In the genomic region with DNA sequence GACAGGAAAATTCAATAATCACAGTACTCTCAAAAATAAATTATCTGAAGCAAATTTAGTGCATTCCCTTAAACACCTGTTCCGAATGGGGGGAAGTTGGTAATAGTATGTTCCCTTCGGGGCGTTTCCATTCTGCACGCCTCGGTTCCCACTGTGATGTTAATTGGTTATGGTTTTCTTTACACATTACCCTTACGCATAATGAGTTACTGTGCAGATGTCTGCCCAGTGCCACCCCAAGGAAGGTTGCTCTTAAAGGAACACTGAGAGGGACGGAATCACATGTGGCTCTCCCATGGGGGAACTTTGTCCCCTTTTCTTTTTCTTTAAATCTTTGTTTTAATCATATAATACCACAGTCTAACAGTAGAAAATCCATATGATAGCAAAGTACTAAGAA, we compare ENCODE assay signal across 9 mouse cellular contexts.
DNase-seq lines count a peak whose midpoint lies in the region; ATAC-seq and TF ChIP-seq lines count a peak whose summit lies in the region.
"Had no signal": no experiment of that assay in that cellular context is flagged by ENCODE, and none has a peak within 500 bp of the region (broad histone marks: within the 10 kb centered on the region; RNA-seq: fewer than 3 reads in every experiment).

No protein-coding gene starts in this region.

- no peaks in the 10 kb centered on the region for H3K27me3 ChIP-seq in heart, embryonic 13.5 days (replicated peaks)
- H3K27me3 ChIP-seq in lung, embryonic 15.5 days = no peaks in the 10 kb centered on the region
- H3K27me3 ChIP-seq in lung, postnatal 0 days (replicated peaks; ENCODE audit: insufficient read depth, low read length) = no peaks in the 10 kb centered on the region
- H3K27me3 ChIP-seq in forebrain, embryonic 14.5 days (replicated peaks; ENCODE audit: control insufficient read depth, insufficient read depth, low read length) = no peaks in the 10 kb centered on the region
- no peaks in the 10 kb centered on the region for H3K27me3 ChIP-seq in neural tube, embryonic 13.5 days
- H3K27me3 ChIP-seq: liver, embryonic 15.5 days had no signal

- no peak for DNase-seq in heart, postnatal 10 days
- no peak for DNase-seq in lung, postnatal 0 days (ENCODE audit: low spot score)
- DNase-seq in forebrain, embryonic 14.5 days (ENCODE audit: low spot score) = peak; percentile 54
- no peak for DNase-seq in ovary, adult 18-20 months (ENCODE audit: low spot score)
- DNase-seq: thymus, adult 2 months had no signal

- WGBS in heart, embryonic 13.5 days = 87% methylated on average over 7 of the region's 7 CpGs
- WGBS in lung, embryonic 15.5 days = 66% methylated on average over 7 of the region's 7 CpGs
- 68% methylated on average over 7 of the region's 7 CpGs for WGBS in lung, postnatal 0 days
- 4% methylated on average over 7 of the region's 7 CpGs for WGBS in forebrain, embryonic 14.5 days
- 16% methylated on average over 7 of the region's 7 CpGs for WGBS in neural tube, embryonic 13.5 days

- no peak for TF ChIP-seq CTCF in lung, postnatal 0 days (IDR thresholded peaks at IDR 0.05)

- TF ChIP-seq EP300 in lung, postnatal 0 days (IDR thresholded peaks at IDR 0.05) = no peak

- no peak for ATAC-seq in heart, embryonic 13.5 days (ENCODE audit: extremely low read depth, insufficient number of reproducible peaks, low FRiP score, low TSS enrichment)
- no peak for ATAC-seq in lung, embryonic 15.5 days (ENCODE audit: borderline replicate concordance, extremely low read depth, low FRiP score, low TSS enrichment)
- no peak for ATAC-seq in lung, postnatal 0 days
- peak; percentile 66; the same call in 1 of the 2 replicates for ATAC-seq in forebrain, embryonic 14.5 days
- peak; percentile 70; the same call in 1 of the 2 replicates for ATAC-seq in neural tube, embryonic 13.5 days (ENCODE audit: low read depth)

- peak overlapping the region; percentile 82 for H3K27ac ChIP-seq in heart, embryonic 13.5 days (replicated peaks)
- H3K27ac ChIP-seq in lung, embryonic 15.5 days = peak overlapping the region; percentile 86
- no peak overlapping the region for H3K27ac ChIP-seq in lung, postnatal 0 days (ENCODE audit: low read length)
- H3K27ac ChIP-seq in forebrain, embryonic 14.5 days (ENCODE audit: low read depth, low read length) = no peak overlapping the region
- peak overlapping the region; percentile 56; the same call in 1 of the 2 replicates for H3K27ac ChIP-seq in neural tube, embryonic 13.5 days (replicated peaks)
- H3K27ac ChIP-seq: liver, embryonic 15.5 days had no signal

- H3K9me3 ChIP-seq in heart, embryonic 13.5 days = 0 out of 2 replicates have a peak, but pooled peaks cover 3% of the 10 kb centered on the region
- H3K9me3 ChIP-seq in lung, embryonic 15.5 days = no peaks in the 10 kb centered on the region
- no peaks in the 10 kb centered on the region for H3K9me3 ChIP-seq in lung, postnatal 0 days (ENCODE audit: low read length)
- H3K9me3 ChIP-seq in forebrain, embryonic 14.5 days (replicated peaks; ENCODE audit: control insufficient read depth, low read length) = peaks cover 3% of the 10 kb centered on the region; the same call in 1 of the 2 replicates
- 0 out of 2 replicates have a peak, but pooled peaks cover 4% of the 10 kb centered on the region for H3K9me3 ChIP-seq in neural tube, embryonic 13.5 days
- H3K9me3 ChIP-seq: liver, embryonic 15.5 days had no signal

- intact Hi-C loops in heart, postnatal 10 days (cut with DNase I) = no loop called here

- no peak overlapping the region for H3K9ac ChIP-seq in heart, embryonic 13.5 days
- H3K9ac ChIP-seq in lung, embryonic 15.5 days = no peak overlapping the region
- H3K9ac ChIP-seq in lung, postnatal 0 days (replicated peaks; ENCODE audit: low read depth) = no peak overlapping the region
- H3K9ac ChIP-seq in forebrain, embryonic 14.5 days (ENCODE audit: low read length) = no peak overlapping the region
- H3K9ac ChIP-seq in neural tube, embryonic 13.5 days = no peak overlapping the region
- H3K9ac ChIP-seq: liver, embryonic 15.5 days had no signal

- H3K4me2 ChIP-seq in heart, embryonic 13.5 days = no peak overlapping the region
- H3K4me2 ChIP-seq in lung, embryonic 15.5 days = no peak overlapping the region
- H3K4me2 ChIP-seq in lung, postnatal 0 days (replicated peaks; ENCODE audit: low read depth, low read length) = no peak overlapping the region
- no peak overlapping the region for H3K4me2 ChIP-seq in forebrain, embryonic 14.5 days (ENCODE audit: low read length)
- H3K4me2 ChIP-seq in neural tube, embryonic 13.5 days = 0 out of 2 replicates have a peak overlapping the region, but pooled peaks have one; percentile 1
- H3K4me2 ChIP-seq: liver, embryonic 15.5 days had no signal

- no peaks in the 10 kb centered on the region for H3K36me3 ChIP-seq in heart, embryonic 13.5 days
- no peaks in the 10 kb centered on the region for H3K36me3 ChIP-seq in lung, embryonic 15.5 days
- no peaks in the 10 kb centered on the region for H3K36me3 ChIP-seq in lung, postnatal 0 days (ENCODE audit: insufficient read depth, low read length)
- H3K36me3 ChIP-seq in forebrain, embryonic 14.5 days (ENCODE audit: control insufficient read depth, insufficient read depth, low read length) = no peaks in the 10 kb centered on the region
- no peaks in the 10 kb centered on the region for H3K36me3 ChIP-seq in neural tube, embryonic 13.5 days
- H3K36me3 ChIP-seq: liver, embryonic 15.5 days had no signal

- H3K4me3 ChIP-seq in heart, embryonic 13.5 days = no peak overlapping the region
- H3K4me3 ChIP-seq in lung, embryonic 15.5 days = no peak overlapping the region
- no peak overlapping the region for H3K4me3 ChIP-seq in lung, postnatal 0 days (ENCODE audit: low read depth, low read length)
- no peak overlapping the region for H3K4me3 ChIP-seq in forebrain, embryonic 14.5 days (ENCODE audit: low read depth, low read length)
- H3K4me3 ChIP-seq in neural tube, embryonic 13.5 days = no peak overlapping the region
- H3K4me3 ChIP-seq: liver, embryonic 15.5 days had no signal

- H3K4me1 ChIP-seq in heart, embryonic 13.5 days = peaks cover 48% of the 10 kb centered on the region
- peaks cover 52% of the 10 kb centered on the region for H3K4me1 ChIP-seq in lung, embryonic 15.5 days
- peaks cover 20% of the 10 kb centered on the region; the same call in 1 of the 2 replicates for H3K4me1 ChIP-seq in lung, postnatal 0 days (ENCODE audit: insufficient read depth, low read depth, low read length)
- peaks cover 14% of the 10 kb centered on the region for H3K4me1 ChIP-seq in forebrain, embryonic 14.5 days (ENCODE audit: control insufficient read depth, insufficient read depth, low read length)
- H3K4me1 ChIP-seq in neural tube, embryonic 13.5 days (replicated peaks) = peaks cover 41% of the 10 kb centered on the region

Comparison
In these comparisons a context has a peak if more than half of its experiments do, and no peak if none do; other contexts are left out.
1. H3K27ac ChIP-seq: peak in heart, embryonic 13.5 days (single experiment), lung, embryonic 15.5 days (single experiment) and neural tube, embryonic 13.5 days (single experiment); none in lung, postnatal 0 days (single experiment) and forebrain, embryonic 14.5 days (single experiment).
2. ATAC-seq: peak in forebrain, embryonic 14.5 days (single experiment) and neural tube, embryonic 13.5 days (single experiment); none in heart, embryonic 13.5 days (single experiment), lung, embryonic 15.5 days (single experiment) and lung, postnatal 0 days (single experiment).